Mouse (Mus musculus): ENCODE measurements at regions not wholly inside any gene's neighbourhood (a gene's known extent, or its start where the extent isn't known, plus 50 kb on each side); places are given as distances from the start of the nearest gene placed in this dataset.

DNA sequence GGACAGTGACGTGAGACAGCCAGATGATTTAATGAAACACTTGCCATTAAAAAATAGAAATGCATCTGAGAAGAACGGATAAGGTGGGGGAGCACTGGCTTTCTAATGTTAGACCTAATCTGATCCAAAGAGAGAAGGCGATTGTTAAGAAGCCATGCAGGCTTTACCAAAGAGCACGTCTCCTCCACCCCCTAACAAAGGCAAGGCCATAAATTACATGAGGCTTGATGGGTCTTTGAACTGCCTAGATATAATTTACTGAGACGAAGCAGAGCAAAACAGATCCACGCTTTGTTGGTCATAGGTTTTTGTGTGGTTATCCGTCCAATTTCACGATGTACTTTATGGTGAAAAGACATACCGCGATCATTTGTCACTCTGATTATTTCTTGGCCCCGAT is 84.4 kb downstream of the Tspan8 start:
- peak; percentile 16 for DNase-seq

- no peak for DNase-seq
Measured at GRCm38 (mm10) chr10:115903049-115903448, 86.4 kb downstream of the Tspan8 start.

- no peak for DNase-seq
Measured at GRCm38 (mm10) chr10:115921032-115921431, 97.0 kb upstream of the Ptprr start.

All from embryo, embryonic 11 days (tissue).